Mouse (Mus musculus) spleen, adult 10 weeks (tissue): Measurements from ENCODE around the gene Rnf38. TPM values are rescaled to one million over a fixed set of nuclear protein-coding genes. Genes with fewer than 3 reads are reported as not detected.

Experiments
- polyA plus RNA-seq: library from polyadenylated mRNA; stranded (reverse); fragments of 350-450 nt; fragmentation: Illumina TruSeq; extraction: RNeasy Lipid Tissue Mini Kit (QIAGEN cat#74804); gene quantifications from one replicate; pipeline ENCODE4 v1.2.3, GENCODE M21; 2015; ENCODE audit warnings: low replicate concordance; ENCODE audit not compliant: insufficient read depth

The Rnf38 gene
- 93.7 TPM for polyA plus RNA-seq

DNA sequence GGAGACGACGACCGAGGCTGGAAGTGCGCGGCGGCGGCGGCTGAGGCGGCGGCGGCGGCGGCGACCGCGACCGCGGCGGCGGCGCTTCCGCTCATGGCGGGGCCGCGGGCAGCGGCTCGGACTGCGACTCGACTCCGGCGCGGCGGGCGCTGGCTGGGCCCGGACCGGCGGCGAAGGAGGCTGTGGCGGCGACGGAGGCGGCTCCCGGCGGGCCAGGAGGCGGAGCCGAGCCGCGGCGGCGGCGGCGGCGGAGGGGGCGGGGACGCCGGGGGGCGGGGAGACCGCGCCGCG lies at the start of gene Rnf38:
TSS of gene Rnf38 (minus strand) at position 77 of the 291 bp plus-strand sequence.

GRCm38 (mm10) chr4:44083945-44084344 lies 149.6 kb downstream of the Rnf38 start, which contains the start of gene Gne:
Gne (minus strand) TSS chr4:44084177.

Other genes starting within 250 kb of the Rnf38 start
- gene Clta, start 229.3 kb downstream of the Rnf38 start, polyA plus RNA-seq = 236 TPM
- 17.2 TPM for gene Gne, start 149.6 kb downstream of the Rnf38 start, polyA plus RNA-seq
- gene Melk, start 67.1 kb upstream of the Rnf38 start, polyA plus RNA-seq = 4.1 TPM